Mouse (Mus musculus): ENCODE measurements around the gene Pcsk1n.

DNA sequence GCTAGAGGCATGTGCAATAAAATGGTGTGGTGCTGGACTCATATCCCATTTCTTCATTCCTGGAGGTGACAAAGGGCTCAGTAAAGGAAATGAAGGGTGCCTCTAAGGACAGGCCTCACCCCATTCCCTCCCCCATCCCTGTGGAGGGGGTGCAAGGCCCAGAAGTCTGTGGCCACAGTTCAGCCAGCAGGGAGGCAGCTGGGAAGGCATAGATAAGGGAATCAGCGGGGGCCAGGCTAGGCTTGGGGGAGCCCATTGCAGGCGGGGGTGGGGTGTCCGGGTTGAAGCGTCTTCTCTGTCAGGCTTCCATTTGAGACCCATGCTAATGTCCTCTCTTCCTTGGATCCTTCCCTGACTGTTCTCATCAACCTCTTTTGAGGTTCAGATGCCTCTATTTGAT lies 51.7 kb downstream of the Pcsk1n start:
- peak; percentile 81 for TF ChIP-seq GATA1 (IDR thresholded peaks at IDR 0.05; ENCODE audit: borderline replicate concordance, low read length)
- no peak for TF ChIP-seq FLI1 (IDR thresholded peaks at IDR 0.05; ENCODE audit: low read length)
